Mouse (Mus musculus) mouse embryonic stem cell (cell line): ENCODE data around the gene Plpp6.

Source experiments
- in situ Hi-C, 2 experiments: fragments of 300-500 bp; cut with MboI; formaldehyde crosslinking; loops; 1 replicate in 1 of 2; 3 replicates in 1 of 2; pipeline ENCODE4 v1.14.3; 2019 to 2020; ENCODE audit warnings: low sequenced_read_pairs in 2 of 2, low pct_unique_long_range_greater_than_20kb in 1 of 2, mixed read lengths in 1 of 2; ENCODE audit not compliant: unreplicated experiment in 1 of 2

Gene Plpp6

GRCm38 (mm10) chr19:28969231-28969630 is 5.5 kb downstream of the Plpp6 start:
- in situ Hi-C loops = loop anchor here in 1 of 2 experiments (10.0 kb wide), 1 partner anchor 194 kb away; no protein-coding TSS in a partner anchor

GRCm38 (mm10) chr19:28970251-28970650 is 6.5 kb downstream of the Plpp6 start:
- in situ Hi-C loops = loop anchor here in 1 of 2 experiments (10.0 kb wide), 1 partner anchor 65 kb away; no protein-coding TSS in a partner anchor

- in situ Hi-C loops = loop anchor here (5.0 to 10.0 kb wide), 2 partner anchors 57 to 60 kb away; no protein-coding TSS in a partner anchor
Observed at GRCm38 (mm10) chr19:28974862-28975611, 11.3 kb downstream of the Plpp6 start.

DNA sequence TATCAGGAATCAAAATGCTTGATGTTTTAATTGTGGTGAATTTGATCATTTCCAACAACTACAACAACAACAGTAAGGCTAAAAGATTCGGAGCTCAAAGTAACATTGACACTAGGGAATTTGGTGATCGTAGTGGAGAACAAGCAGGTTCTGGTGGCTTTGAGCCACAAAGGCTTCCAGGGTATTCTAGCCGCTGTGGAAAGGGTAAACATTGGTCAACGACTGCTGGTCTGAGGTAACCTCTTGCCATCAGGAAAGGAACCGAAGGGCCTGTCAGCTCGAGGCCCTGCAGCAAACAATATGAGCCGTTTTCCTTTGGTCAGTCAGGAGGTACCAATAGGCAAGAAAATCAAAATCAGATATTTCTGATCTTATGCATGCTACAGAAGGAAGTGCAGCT is 18.9 kb downstream of the Plpp6 start:
- in situ Hi-C loops = no loop called here

GRCm38 (mm10) chr19:28989515-28989914 is 25.8 kb downstream of the Plpp6 start:
- in situ Hi-C loops = no loop called here

DNA sequence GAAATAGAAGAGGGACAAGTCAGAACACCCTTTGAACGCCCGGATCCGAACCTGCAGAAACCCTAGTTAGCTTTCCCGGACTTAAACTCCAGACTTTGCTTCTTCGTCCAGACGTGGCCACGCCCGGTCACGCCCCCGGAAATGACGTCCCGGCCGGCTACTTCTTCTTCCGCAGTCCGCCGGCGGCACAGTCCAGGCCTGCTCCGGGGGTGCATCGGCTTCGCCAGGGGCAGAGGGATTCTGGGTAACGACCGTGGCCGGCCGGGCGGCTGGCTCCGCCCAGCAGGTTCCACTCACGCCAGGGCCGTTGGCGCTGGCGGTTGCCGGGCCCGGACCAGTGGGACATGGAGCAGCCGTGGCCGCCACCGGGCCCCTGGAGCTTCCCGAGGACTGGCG is 26.4 kb downstream of the Plpp6 start, which contains the start of gene Cdc37l1:
Cdc37l1 (plus strand) TSS at position 159 of the 396 bp plus-strand sequence.
- in situ Hi-C loops = no loop called here

GRCm38 (mm10) chr19:28990590-28991221 is 27.0 kb downstream of the Plpp6 start:
- in situ Hi-C loops = no loop called here

DNA sequence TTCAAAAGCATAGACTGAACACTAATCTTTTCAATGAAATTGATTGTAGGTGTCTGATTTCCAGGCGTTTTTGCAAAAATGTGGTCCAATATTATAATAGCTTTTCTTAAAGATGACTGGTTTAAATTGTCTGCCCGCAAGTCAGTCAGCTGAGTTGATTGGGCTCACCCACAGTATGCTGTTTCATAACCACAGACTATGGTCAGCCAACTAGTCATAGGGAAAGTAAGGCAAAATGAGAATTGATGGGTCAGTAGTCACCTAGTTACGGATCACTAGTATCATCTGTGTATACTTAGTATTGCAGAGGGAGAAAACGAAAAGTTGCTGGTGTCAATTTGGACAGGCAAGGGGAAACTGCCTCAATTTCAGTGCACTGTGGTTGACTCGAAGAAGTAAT is 27.6 kb downstream of the Plpp6 start:
- in situ Hi-C loops = no loop called here

DNA sequence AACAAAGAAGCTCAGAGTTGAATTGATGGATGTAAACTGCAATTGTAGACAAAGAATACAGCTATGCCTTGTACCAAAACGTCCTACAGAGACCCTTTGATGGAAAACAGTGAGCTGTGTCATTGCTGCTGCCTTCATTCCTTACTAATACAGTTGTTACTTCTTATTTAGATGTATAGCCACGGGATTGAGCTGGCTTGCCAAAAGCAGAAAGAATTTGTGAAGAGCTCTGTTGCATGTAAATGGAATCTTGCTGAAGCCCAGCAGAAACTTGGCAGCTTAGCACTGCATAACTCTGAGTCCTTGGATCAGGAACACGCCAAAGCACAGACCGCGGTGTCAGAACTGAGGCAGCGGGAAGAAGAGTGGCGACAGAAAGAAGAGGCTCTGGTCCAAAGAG is 31.1 kb downstream of the Plpp6 start:
- in situ Hi-C loops = no loop called here

GRCm38 (mm10) chr19:28995366-28995765 is 31.6 kb downstream of the Plpp6 start:
- in situ Hi-C loops = no loop called here

DNA sequence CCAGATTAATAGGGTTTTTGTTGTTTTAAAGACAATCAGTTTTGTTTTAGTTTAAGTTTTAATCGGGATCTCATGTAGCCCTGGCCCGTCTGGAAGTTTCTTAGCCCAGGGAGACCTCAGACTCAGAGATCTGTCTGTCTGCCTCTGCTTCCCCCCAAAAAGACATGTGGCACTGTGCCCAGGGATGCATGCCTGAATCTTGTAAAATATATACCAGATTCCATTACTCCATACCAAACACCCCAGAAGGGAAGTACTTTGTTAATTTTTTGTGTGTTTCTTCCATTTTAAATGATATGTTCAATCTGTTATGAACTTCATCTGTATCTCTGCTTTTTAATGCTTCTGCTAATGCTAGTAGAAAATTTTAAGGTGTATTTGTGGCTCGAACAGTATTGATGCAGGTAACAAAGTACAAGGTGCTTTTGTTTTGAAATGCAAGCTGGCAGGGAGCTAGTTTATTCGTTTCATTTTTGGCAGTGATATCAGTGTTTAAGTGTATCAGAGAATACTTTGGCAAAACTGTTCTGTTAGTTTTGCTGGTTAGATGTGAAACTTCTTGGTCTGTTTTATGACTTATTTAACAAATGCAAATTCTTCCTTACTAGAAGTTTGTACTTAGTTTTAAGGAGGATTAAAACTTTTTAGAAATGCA is 34.4 kb downstream of the Plpp6 start:
- in situ Hi-C loops = no loop called here

- in situ Hi-C loops = loop anchor here in 1 of 2 experiments (25.0 kb wide), 1 partner anchor 438 kb away; no protein-coding TSS in a partner anchor
Observed at GRCm38 (mm10) chr19:29000321-29000720, 36.6 kb downstream of the Plpp6 start.

- in situ Hi-C loops = loop anchor here in 1 of 2 experiments (25.0 kb wide), 1 partner anchor 446 kb away; no protein-coding TSS in a partner anchor
Observed at GRCm38 (mm10) chr19:29008069-29008706, 44.4 kb downstream of the Plpp6 start.

GRCm38 (mm10) chr19:29009046-29009445 is 45.3 kb downstream of the Plpp6 start:
- in situ Hi-C loops = loop anchor here in 1 of 2 experiments (25.0 kb wide), 1 partner anchor 447 kb away; no protein-coding TSS in a partner anchor

- in situ Hi-C loops = loop anchor here in 1 of 2 experiments (25.0 kb wide), 1 partner anchor 449 kb away; no protein-coding TSS in a partner anchor
Observed at GRCm38 (mm10) chr19:29011355-29011990, 47.7 kb downstream of the Plpp6 start.

- in situ Hi-C loops = loop anchor here in 1 of 2 experiments (25.0 kb wide), 1 partner anchor 452 kb away; no protein-coding TSS in a partner anchor
Observed at GRCm38 (mm10) chr19:29014466-29015055, 50.8 kb downstream of the Plpp6 start.

- in situ Hi-C loops = loop anchor here in 1 of 2 experiments (25.0 kb wide), 1 partner anchor 453 kb away; no protein-coding TSS in a partner anchor
Observed at GRCm38 (mm10) chr19:29015410-29016203, 51.9 kb downstream of the Plpp6 start.
